Mouse (Mus musculus): Measurements from ENCODE around the gene Hoxd4.
A peak's percentile ranks its signal among the peaks of the same experiment; 100 is the strongest.

Hoxd4 gene

GRCm38 (mm10) chr2:74711721-74712621 is at the start of gene Hoxd4, which contains the start of gene Hoxd3:
Gene Hoxd4 (plus strand): TSS chr2:74711929.
Gene Hoxd3 (plus strand): TSS chr2:74711927.
- DNase-seq (ENCODE audit: low read depth, low spot score): no peak

DNA sequence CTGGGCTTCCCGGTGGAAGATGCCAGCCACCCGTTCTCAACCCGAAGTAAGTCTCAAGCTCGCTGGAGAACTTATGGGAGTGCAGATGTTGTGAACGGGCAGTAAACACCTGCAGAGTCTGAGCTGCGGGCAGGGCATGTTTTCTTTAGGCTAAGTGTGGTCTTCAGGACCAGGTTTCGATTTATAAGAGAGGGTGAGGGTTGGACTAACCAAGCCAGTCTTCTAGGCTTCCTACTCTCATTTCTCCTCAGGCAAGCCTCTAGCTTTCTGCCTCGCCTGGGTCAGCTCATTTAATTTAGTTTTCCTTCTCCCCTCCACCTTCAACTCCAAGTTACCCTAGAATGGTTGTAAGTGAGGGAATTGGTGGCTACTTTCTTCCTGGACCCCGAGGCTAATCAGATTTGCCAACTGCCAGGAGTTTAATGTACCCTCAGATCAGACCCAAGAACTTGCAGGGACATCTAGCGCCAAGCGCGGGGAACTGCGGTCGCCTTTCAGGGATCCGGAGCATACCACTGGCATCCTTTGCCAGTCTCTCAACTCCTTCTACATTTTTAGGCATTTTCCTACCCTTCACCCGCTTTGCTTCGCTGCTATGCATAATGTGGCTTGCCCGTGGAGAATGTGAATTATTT is 48.3 kb upstream of the Hoxd4 start:
- no peak for DNase-seq (ENCODE audit: low read depth, low spot score)

DNA sequence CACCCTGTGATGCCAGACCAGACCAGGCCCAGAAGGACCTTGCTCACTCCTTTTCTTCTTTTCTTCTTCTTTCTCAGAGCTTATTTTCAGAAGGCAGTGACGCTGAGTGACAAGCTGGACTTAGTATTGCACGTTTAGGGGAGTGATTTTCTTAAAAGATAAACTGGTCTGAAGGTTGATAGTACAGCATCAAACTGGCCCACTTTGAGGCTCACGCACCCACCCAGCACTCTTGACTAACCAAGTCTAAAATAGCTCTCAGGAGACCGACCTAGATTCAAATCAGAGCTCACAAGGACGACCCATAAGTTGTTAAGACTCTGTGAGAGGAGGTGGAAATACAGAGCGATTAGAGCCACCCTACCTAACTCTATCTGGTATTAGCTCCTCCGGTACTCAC is 45.3 kb upstream of the Hoxd4 start:
- no peak for DNase-seq (ENCODE audit: low read depth, low spot score)

GRCm38 (mm10) chr2:74667191-74667841 is 44.4 kb upstream of the Hoxd4 start:
- DNase-seq (ENCODE audit: low read depth, low spot score): no peak

- no peak for DNase-seq (ENCODE audit: low read depth, low spot score)
These were observed 43.8 kb upstream of the Hoxd4 start, which contains the start of gene Hoxd13 for GRCm38 (mm10) chr2:74667842-74668357. Gene Hoxd13 (plus strand): TSS chr2:74668310.

DNA sequence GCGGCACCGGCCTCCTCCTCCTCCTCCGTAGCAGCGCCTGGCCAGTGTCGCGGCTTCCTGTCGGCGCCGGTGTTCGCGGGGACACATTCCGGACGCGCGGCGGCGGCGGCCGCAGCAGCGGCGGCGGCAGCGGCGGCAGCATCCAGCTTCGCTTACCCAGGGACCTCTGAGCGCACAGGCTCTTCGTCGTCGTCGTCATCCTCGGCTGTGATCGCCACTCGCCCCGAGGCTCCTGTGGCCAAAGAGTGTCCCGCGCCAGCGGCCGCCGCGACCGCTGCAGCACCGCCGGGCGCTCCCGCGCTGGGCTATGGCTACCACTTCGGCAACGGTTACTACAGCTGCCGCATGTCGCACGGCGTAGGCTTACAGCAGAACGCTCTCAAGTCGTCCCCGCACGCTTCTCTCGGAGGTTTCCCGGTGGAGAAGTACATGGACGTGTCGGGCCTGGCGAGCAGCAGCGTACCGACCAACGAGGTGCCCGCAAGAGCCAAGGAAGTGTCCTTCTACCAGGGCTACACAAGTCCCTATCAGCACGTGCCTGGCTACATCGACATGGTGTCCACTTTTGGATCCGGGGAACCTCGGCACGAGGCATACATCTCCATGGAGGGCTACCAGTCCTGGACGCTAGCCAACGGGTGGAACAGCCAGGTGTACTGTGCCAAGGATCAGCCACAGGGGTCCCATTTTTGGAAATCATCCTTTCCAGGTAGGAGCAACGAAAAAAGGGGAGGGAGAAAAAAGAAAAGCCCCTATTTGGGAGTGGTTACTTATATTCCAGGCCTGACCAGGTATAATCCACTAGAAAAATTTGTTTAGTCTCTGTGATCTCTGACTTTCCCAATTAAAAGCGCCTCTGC is 43.1 kb upstream of the Hoxd4 start:
- DNase-seq (ENCODE audit: low read depth, low spot score): no peak

DNA sequence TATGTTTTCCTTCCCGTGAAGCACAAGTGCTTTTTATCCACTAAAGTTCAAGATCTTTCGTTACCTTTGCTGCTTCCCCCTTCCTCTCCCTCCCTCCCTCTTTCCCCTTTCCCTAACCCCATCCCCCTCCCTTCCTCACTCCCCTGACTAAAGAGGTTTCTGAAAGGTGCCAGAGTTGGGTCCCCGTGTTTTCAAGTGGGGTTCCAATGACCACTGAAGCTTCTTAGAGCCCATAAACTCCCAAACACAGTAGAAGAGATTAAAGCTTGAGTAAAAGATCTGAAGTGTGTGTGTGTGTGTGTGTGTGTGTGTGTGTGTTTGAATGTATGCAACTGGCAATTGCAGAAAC is 42.5 kb upstream of the Hoxd4 start:
- DNase-seq (ENCODE audit: low read depth, low spot score): no peak

DNA sequence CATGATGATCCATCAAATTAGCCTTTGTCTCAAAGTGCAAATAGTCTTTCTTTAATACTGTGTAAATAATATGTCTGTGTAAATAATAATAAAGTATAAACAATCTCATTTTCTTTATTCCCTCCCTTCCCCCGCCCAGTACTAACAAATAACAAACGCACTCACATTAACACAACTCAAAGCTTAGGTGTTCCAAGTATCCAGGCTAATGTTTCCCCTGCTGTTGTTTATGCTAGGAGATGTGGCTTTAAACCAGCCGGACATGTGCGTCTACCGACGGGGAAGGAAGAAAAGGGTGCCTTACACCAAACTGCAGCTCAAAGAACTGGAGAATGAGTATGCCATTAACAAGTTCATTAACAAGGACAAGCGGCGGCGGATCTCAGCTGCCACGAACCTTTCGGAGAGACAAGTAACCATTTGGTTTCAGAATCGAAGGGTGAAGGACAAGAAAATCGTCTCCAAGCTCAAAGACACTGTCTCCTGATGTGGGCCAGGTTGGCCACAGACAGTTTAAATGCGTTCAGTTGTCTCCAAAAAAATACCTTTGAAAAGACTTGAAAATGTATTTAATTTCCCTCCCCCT is 42.0 kb upstream of the Hoxd4 start:
- DNase-seq (ENCODE audit: low read depth, low spot score): no peak

DNA sequence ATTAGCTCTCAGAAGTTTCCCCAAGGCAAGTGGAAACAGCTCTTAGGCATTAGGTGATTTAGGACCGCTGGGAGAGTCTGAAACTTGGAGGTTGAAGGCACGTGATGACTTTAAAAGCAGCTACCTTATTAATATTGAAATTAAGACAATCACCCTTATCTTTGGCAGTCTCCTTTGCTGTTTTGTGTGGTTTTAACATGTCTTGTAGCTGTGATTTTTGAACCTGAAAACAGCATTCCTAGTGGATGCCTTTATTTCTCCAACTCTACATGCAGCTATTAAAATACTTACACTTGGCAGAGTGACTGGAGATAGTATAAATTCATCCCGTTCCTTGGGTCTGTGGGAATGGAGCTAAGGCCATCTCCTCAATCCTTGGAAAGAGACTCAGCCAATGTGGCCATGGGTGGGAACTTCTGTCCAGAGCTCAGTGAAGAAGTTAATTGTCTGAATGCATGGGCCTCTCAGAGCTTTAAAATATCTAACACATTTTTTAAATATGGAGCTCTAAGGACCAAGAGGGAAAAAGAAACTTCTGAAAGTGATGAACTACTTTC is 41.0 kb upstream of the Hoxd4 start:
- DNase-seq (ENCODE audit: low read depth, low spot score): no peak

DNA sequence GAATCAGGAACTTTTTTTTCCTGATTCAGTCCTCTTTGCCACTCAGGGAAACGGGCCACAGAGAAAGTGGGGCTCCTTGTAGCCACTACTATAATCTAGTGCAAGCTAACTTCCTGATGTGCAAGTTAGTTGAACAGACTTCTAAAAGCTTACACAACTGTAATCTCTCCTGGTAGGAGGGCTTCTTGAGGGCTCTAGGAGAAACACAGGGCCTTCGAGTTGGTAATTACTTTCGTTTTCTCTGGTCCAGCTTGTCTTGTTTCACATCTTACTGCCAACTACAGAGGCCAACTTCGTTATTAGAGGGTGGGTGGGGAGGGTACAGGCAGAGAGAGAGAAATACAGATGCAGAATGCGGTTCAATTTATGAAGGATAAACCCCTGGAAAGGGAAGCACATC is 39.9 kb upstream of the Hoxd4 start:
- DNase-seq (ENCODE audit: low read depth, low spot score): no peak

DNA sequence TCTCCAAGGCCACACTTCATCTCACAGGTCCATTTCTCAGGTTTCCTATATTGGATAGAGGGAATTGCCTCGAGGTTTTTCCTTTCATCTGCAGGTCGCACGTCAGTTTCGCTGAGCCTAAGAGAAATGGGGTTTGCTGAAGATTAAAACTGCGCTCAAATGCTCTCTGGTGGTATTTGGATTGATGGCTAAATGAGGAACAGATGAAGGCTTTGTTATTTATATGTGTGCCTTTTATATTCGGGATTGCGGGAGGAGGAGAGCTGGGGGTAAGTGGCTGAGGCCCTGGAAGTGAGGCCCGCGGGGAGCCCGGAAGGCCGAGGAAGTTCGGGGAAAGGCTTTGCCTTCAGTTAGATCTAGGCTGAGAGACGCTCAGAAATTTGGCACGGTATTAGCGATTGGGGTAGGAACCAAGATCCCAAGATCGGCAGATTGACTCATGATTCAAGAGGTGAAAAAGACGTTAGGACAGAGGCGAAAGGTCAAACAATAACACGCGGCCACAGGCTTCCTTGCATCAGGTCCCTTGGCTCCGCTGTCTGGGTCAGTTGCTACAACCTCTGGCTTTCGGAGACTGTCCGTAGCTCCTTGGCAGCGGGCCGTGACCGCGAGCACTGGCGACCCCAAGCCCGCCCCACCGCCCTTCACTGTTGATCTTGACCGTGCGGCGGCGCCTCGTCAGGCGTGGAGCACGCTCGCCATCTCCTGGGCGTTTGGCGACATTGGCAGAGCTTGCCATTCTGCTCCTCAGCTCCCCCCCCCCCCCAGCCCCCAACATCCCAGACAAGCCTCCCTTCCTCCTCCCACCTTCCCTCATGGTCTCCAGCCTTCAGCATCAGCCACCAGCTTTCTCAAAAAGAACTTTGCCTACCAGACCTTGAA is 39.0 kb upstream of the Hoxd4 start:
- DNase-seq (ENCODE audit: low read depth, low spot score): peak; percentile 81

- DNase-seq (ENCODE audit: low read depth, low spot score): no peak
These were observed 37.8 kb upstream of the Hoxd4 start for GRCm38 (mm10) chr2:74673835-74674425.

DNA sequence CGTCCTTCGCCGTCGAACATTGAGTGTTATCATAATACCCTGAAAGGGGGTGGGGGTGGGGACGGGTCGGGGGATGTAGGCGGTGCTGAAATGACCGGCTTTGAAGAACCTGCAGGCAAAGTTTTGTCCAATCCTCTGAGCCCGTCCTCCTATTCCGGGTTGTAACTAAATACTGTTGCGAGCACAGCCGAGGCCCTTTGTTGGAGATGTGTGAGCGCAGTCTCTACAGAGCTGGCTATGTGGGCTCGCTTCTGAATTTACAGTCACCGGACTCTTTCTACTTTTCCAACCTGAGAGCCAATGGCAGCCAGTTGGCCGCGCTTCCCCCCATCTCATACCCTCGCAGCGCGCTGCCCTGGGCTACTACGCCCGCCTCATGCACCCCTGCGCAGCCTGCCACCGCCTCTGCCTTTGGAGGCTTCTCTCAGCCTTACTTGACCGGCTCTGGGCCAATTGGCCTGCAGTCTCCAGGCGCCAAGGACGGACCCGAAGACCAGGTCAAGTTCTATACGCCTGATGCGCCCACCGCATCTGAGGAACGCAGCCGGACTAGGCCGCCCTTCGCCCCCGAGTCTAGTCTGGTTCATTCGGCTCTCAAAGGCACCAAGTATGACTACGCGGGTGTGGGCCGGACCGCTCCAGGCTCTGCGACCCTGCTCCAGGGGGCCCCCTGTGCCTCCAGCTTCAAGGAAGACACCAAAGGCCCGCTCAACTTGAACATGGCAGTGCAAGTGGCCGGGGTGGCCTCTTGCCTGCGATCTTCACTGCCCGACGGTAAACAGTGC is 36.7 kb upstream of the Hoxd4 start, which contains the start of gene Hoxd12:
Gene Hoxd12 (plus strand): TSS at position 133 of the 785 bp plus-strand sequence.
- no peak for DNase-seq (ENCODE audit: low read depth, low spot score)

DNA sequence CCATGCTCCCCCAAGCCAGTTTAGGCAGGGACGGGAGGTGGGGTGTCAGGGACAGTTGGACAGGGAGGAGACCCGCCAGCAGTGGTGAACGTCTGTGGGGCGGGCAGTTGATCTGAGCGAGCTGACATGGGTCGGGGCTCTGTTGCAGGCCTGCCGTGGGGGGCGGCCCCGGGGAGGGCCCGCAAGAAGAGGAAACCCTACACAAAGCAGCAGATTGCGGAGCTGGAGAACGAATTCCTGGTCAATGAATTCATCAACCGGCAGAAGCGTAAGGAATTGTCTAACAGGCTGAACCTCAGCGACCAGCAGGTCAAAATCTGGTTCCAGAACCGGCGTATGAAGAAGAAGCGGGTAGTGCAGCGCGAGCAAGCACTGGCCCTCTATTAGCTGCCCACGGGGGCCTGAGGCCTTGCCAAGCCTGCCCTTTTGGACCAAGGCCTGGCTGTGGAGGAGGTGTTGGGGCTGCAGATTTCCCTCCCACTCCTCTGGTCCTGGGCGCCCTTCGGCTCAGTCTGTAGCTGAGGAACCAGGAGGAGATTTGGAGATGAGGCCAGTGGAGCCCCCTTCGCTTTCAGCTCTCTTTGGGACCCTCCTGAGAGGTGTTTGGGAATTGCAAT is 36.0 kb upstream of the Hoxd4 start:
- DNase-seq (ENCODE audit: low read depth, low spot score): no peak

GRCm38 (mm10) chr2:74676376-74677052 is 35.2 kb upstream of the Hoxd4 start:
- no peak for DNase-seq (ENCODE audit: low read depth, low spot score)

GRCm38 (mm10) chr2:74677106-74677505 is 34.6 kb upstream of the Hoxd4 start:
- no peak for DNase-seq (ENCODE audit: low read depth, low spot score)

DNA sequence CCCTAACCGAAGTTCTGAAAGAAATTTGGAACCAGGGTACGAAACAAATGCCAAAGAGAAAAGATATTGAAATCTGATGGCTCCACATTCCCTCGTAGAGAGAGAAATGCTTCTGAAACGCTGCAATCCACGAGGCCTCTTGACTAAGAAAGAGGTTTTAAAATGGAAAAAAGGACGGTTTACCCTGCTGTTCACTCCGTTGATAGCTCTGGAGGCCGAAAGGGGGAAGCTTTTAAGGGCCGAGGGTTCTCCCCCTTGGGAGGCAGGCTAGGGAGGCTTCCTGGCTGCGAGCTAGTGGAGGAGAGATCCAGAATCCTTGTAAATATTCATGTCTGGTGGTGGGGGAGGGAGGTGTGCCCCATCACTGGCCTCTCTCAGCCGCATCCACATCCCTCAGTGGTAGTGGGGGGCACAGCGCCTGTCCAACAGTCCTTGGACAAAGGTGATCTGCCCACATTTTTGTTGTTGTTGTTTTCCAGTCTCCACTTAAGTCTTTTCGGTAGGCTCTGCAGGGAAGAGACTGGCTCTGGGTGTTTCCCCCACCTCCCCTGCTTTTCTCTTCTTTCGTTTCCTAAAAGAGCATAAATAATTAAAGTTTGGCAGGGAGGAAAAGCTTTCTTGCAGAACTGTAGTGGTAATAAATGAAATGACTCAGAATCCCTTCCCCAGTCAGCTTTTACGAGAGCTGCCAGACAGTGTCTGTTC is 32.7 kb upstream of the Hoxd4 start, which contains the start of gene Hoxd11:
Gene Hoxd11 (plus strand): TSS at position 667 of the 705 bp plus-strand sequence.
- no peak for DNase-seq (ENCODE audit: low read depth, low spot score)
